In the genomic region with DNA sequence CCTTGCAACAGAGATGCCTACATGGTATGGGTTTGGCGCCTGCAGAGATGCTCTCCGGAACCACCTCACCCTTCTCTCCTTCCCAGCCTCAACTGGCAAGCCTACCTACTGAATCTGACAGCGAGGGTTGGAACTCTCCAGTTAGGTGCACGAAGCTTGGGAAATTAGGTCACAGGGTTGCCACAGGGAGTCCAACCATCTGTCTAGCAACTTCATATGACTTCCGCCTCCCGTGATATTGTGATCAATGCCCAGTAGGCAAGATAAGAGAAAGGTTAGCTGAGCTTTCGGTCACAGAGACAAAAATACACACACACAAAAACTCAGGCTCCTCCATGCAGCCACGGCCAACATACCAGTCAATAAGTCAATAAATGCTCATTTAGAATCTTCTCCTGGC, we compare ENCODE assay signal across 20 mouse cellular contexts. TPM values are rescaled to one million over a fixed set of nuclear protein-coding genes. Genes with fewer than 3 reads are reported as not detected.
DNase-seq lines count a peak whose midpoint lies in the region; TF ChIP-seq lines count a peak whose summit lies in the region.
"Had no signal": no experiment of that assay in that cellular context is flagged by ENCODE, and none has a peak within 500 bp of the region (broad histone marks: within the 10 kb centered on the region; RNA-seq: fewer than 3 reads in every experiment).

No protein-coding gene starts in this region.

- intact Hi-C loops in gastrocnemius, adult 2 months (cut with DNase I) = no loop called here

- no peak overlapping the region for H3K4me3 ChIP-seq in embryonic facial prominence, embryonic 10.5 days
- H3K4me3 ChIP-seq in gastrocnemius, adult 2 months = no peak overlapping the region
- H3K4me3 ChIP-seq: heart, embryonic 13.5 days; hindbrain, embryonic 15.5 days; kidney, embryonic 15.5 days; liver, embryonic 12.5 days; midbrain, embryonic 15.5 days; myocyte; neural tube, embryonic 15.5 days had no signal

- no peaks in the 10 kb centered on the region for H3K27me3 ChIP-seq in embryonic facial prominence, embryonic 10.5 days (replicated peaks; ENCODE audit: low read depth, poor library complexity, severe bottlenecking)
- H3K27me3 ChIP-seq: heart, embryonic 13.5 days; hindbrain, embryonic 15.5 days; kidney, embryonic 15.5 days; midbrain, embryonic 15.5 days; neural tube, embryonic 15.5 days had no signal

- TF ChIP-seq CTCF in gastrocnemius, adult 2 months (IDR thresholded peaks at IDR 0.05) = no peak

- no peaks in the 10 kb centered on the region for H3K9me3 ChIP-seq in embryonic facial prominence, embryonic 10.5 days
- H3K9me3 ChIP-seq: heart, embryonic 13.5 days; hindbrain, embryonic 15.5 days; kidney, embryonic 15.5 days; liver, embryonic 12.5 days; midbrain, embryonic 15.5 days; neural tube, embryonic 15.5 days had no signal

- H3K27ac ChIP-seq in embryonic facial prominence, embryonic 10.5 days (replicated peaks) = peak overlapping the region; percentile 58; the same call in 1 of the 2 replicates
- H3K27ac ChIP-seq in gastrocnemius, adult 2 months = no peak overlapping the region
- H3K27ac ChIP-seq: heart, embryonic 13.5 days; hindbrain, embryonic 15.5 days; kidney, embryonic 15.5 days; liver, embryonic 12.5 days; midbrain, embryonic 15.5 days; neural tube, embryonic 15.5 days had no signal

- H3K4me1 ChIP-seq in embryonic facial prominence, embryonic 10.5 days = peaks cover 27% of the 10 kb centered on the region

- no peaks in the 10 kb centered on the region for H3K36me3 ChIP-seq in embryonic facial prominence, embryonic 10.5 days (replicated peaks)
- H3K36me3 ChIP-seq: heart, embryonic 13.5 days; hindbrain, embryonic 15.5 days; kidney, embryonic 15.5 days; liver, embryonic 12.5 days; midbrain, embryonic 15.5 days; neural tube, embryonic 15.5 days had no signal

- DNase-seq in retina, postnatal 1 day = peak; percentile 39
- no peak for DNase-seq in retina, embryonic 14.5 days (ENCODE audit: low spot score)
- peak; percentile 74 for DNase-seq in cerebellum, adult 8-10 months
- DNase-seq in embryonic facial prominence, embryonic 10.5 days (ENCODE audit: low spot score) = peak; percentile 20
- no peak for DNase-seq in layer of hippocampus, adult 18-20 months (ENCODE audit: low spot score in 2 of 2)
- no peak for DNase-seq in layer of hippocampus, postnatal 25 days (ENCODE audit: extremely low spot score in 1 of 2, low spot score in 1 of 2)
- no peak for DNase-seq in gastrocnemius, adult 2 months
- DNase-seq: adrenal gland, adult 2 months; layer of hippocampus, postnatal 36 days; lung, embryonic 14.5 days; lung, postnatal 36 days; right cerebral cortex, postnatal 25 days; thymus, adult 2 months had no signal

- 76% methylated on average over 8 of the region's 8 CpGs for WGBS in embryonic facial prominence, embryonic 10.5 days

RNA-seq across cellular contexts. Expression of a gene that starts 21.6 kb away (rescaled TPM):
- 7.4 and 8.2 TPM in 2 replicates for polyA plus RNA-seq in embryonic facial prominence, embryonic 10.5 days (2016; fragmentation: Nextera tagmentation; extraction: Ambion mirVana)
- total RNA-seq in layer of hippocampus, adult 18-20 months (2021) = 10 to 100 TPM; 38.8 to 42.1 TPM
- 10 to 100 TPM; 47.7 to 49.5 TPM for total RNA-seq in layer of hippocampus, postnatal 25 days (2021)
- 1 to 10 TPM; 4.3 to 6.9 TPM for total RNA-seq in gastrocnemius, adult 2 months (2021)

Comparison
In these comparisons a context has a peak if more than half of its experiments do, and no peak if none do; other contexts are left out.
1. DNase-seq: peak in retina, postnatal 1 day (single experiment), cerebellum, adult 8-10 months (single experiment) and embryonic facial prominence, embryonic 10.5 days (single experiment); none in retina, embryonic 14.5 days (single experiment), layer of hippocampus, adult 18-20 months (0 of 2), layer of hippocampus, postnatal 25 days (0 of 2) and gastrocnemius, adult 2 months (single experiment).
2. RNA of a gene that starts 21.6 kb away (total RNA-seq): 47.7 to 49.5 TPM in layer of hippocampus, postnatal 25 days and 38.8 to 42.1 TPM in layer of hippocampus, adult 18-20 months; 4.3 to 6.9 TPM in gastrocnemius, adult 2 months; every median in the first group is over 4 times any median in the second.